Mouse (Mus musculus) testis, adult 2 months (tissue): Measurements from ENCODE around the gene Epb41l2.

ENCODE experiments used
- CTCF ChIP-seq: fragments of 200-500 bp; IDR thresholded peaks from 2 replicates; pipeline ENCODE4 v1.5.1; 2012; ENCODE audit warnings: low read depth, mild to moderate bottlenecking, inconsistent platforms, low read length, moderate library complexity; ENCODE audit not compliant: control insufficient read depth, insufficient read depth, insufficient replicate concordance
- POLR2A ChIP-seq: fragments of 200-500 bp; IDR thresholded peaks from 2 replicates; pipeline ENCODE4 v1.6.1; 2012; ENCODE audit warnings: low read depth, mild to moderate bottlenecking, inconsistent platforms, low read length, moderate library complexity; ENCODE audit not compliant: control insufficient read depth

DNA sequence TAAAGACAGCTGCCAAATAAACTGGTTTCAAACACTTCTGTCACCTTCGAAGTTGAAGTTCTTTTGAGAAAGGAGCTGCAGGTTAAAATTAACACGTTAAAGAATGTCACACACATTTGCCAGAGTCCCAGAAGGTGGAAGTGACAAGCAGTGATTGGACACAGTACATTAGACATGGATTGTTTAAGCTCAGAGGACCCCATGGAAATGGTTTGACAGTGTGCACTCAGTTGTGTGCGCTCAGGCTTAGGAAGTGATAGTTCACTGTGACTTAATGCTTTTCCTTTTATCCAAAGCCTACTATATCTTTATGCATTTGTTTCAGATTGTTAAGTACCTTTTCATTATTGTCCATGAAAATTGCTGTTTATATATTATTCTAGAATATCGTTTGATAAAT, 89.1 kb downstream of the Epb41l2 start:
- no peak for TF ChIP-seq CTCF
- no peak for TF ChIP-seq POLR2A
